ENCODE assay signal across 7 mouse cellular contexts in genomic region chr9:66705766-66706165, GRCm38 (mm10).
DNase-seq lines count a peak whose midpoint lies in the region.

No protein-coding gene starts in this region.

- peak; percentile 91 to 92 for DNase-seq in B cell, adult 2 months
- peak; percentile 76 for DNase-seq in ES-CJ7 (ENCODE audit: low read depth, low spot score)
- DNase-seq in c-Kit-positive CD71-positive TER-119-negative erythroid progenitor cells, embryonic 14.5 days (ENCODE audit: low read depth): peak; percentile 63
- peak; percentile 58 to 67 for DNase-seq in frontal cortex, postnatal 25 days (ENCODE audit: low spot score in 2 of 2)
- peak; percentile 85 for DNase-seq in kidney, postnatal 14 days
- peak; percentile 75 to 83 for DNase-seq in lung, adult 18-20 months
- DNase-seq in right cerebral cortex, postnatal 25 days: peak; percentile 54

Comparison
In these comparisons a context has a peak if more than half of its experiments do, and no peak if none do; other contexts are left out.
1. Peak in every context shown above with its lines: DNase-seq.